Mouse (Mus musculus) liver, embryonic 15.5 days (tissue): Measurements from ENCODE around the gene Kpna7. TPM values are rescaled to one million over a fixed set of nuclear protein-coding genes. Genes with fewer than 3 reads are reported as not detected.
"Not testable (repeated sequence)": the region's sequence is repeated elsewhere in the genome, so short reads cannot be mapped to it uniquely, and the experiment has no call there.

ENCODE experiments used
- ATAC-seq: fragments of 200-750 bp; cut with Nextera tagmentation; 2 replicates; pipeline ENCODE4 v1.8.0; 2017; ENCODE audit warnings: moderate number of reproducible peaks, mild to moderate bottlenecking, moderate library complexity; ENCODE audit not compliant: insufficient read depth
- H3K27ac ChIP-seq: fragments of 300-500 bp; sonication (generic); replicated peaks from 2 replicates; pipeline ENCODE4 v1.5.1; 2015; ENCODE audit warnings: mild to moderate bottlenecking, inconsistent platforms
- H3K27me3 ChIP-seq: fragments of 300-500 bp; sonication (generic); 2 replicates; pipeline ENCODE4 v1.6.1; 2015; ENCODE audit warnings: mild to moderate bottlenecking, inconsistent platforms
- H3K36me3 ChIP-seq: fragments of 300-500 bp; sonication (generic); replicated peaks from 2 replicates; pipeline ENCODE4 v1.6.1; 2015; ENCODE audit warnings: moderate library complexity, mild to moderate bottlenecking, inconsistent platforms
- H3K4me1 ChIP-seq: fragments of 300-500 bp; sonication (generic); replicated peaks from 2 replicates; pipeline ENCODE4 v1.6.1; 2015; ENCODE audit warnings: inconsistent platforms
- H3K4me2 ChIP-seq: fragments of 300-500 bp; sonication (generic); 2 replicates; pipeline ENCODE4 v1.6.1; 2015; ENCODE audit warnings: moderate library complexity, mild to moderate bottlenecking, inconsistent platforms
- H3K4me3 ChIP-seq: fragments of 300-500 bp; sonication (generic); replicated peaks from 2 replicates; pipeline ENCODE4 v1.5.1; 2015; ENCODE audit warnings: mild to moderate bottlenecking, inconsistent platforms
- H3K9ac ChIP-seq: fragments of 300-500 bp; sonication (generic); 2 replicates; pipeline ENCODE4 v1.6.1; 2015; ENCODE audit warnings: moderate library complexity, mild to moderate bottlenecking, inconsistent platforms
- H3K9me3 ChIP-seq: fragments of 300-500 bp; sonication (generic); replicated peaks from 2 replicates; pipeline ENCODE4 v1.6.1; 2016; ENCODE audit warnings: inconsistent platforms
- WGBS: fragments of 180-500 bp; shearing (Covaris S2); methylation state at CpG from one replicate; pipeline ENCODE4 v1.1.7; 2015; ENCODE audit warnings: mixed read lengths; ENCODE audit not compliant: insufficient replicate concordance; 5-methylcytosine and 5-hydroxymethylcytosine counted together
- polyA plus RNA-seq: library from polyadenylated mRNA; unstranded; fragments of >200 nt; fragmentation: Nextera tagmentation; extraction: Ambion mirVana; gene quantifications from 2 replicates; pipeline ENCODE4 v1.2.1, GENCODE M21; 2015

The Kpna7 gene
- polyA plus RNA-seq, 1 experiment from 2014 or later = 0.10 TPM

GRCm38 (mm10) chr5:145075081-145075480 is 8.7 kb downstream of the Kpna7 start:
- WGBS = 46% methylated on average over 3 of the region's 3 CpGs
- ATAC-seq = no peak
- H3K4me3 ChIP-seq = no peak overlapping the region
- no peaks in the 10 kb centered on the region for H3K36me3 ChIP-seq
- no peaks in the 10 kb centered on the region for H3K27me3 ChIP-seq
- H3K4me1 ChIP-seq = no peaks in the 10 kb centered on the region
- no peak overlapping the region for H3K4me2 ChIP-seq
- H3K9me3 ChIP-seq = no peaks in the 10 kb centered on the region
- no peak overlapping the region for H3K9ac ChIP-seq
- no peak overlapping the region for H3K27ac ChIP-seq

- H3K9me3 ChIP-seq = no peaks in the 10 kb centered on the region
- no peak for ATAC-seq
- WGBS = 40% methylated on average over 6 of the region's 6 CpGs
These were observed 12.5 kb downstream of the Kpna7 start for GRCm38 (mm10) chr5:145071342-145071741.

GRCm38 (mm10) chr5:145069707-145070106 is 14.1 kb downstream of the Kpna7 start:
- H3K4me2 ChIP-seq = no peak overlapping the region
- H3K36me3 ChIP-seq = no peaks in the 10 kb centered on the region
- H3K9me3 ChIP-seq = no peaks in the 10 kb centered on the region
- H3K4me3 ChIP-seq = no peak overlapping the region
- no peak overlapping the region for H3K27ac ChIP-seq
- no peaks in the 10 kb centered on the region for H3K4me1 ChIP-seq
- H3K9ac ChIP-seq = no peak overlapping the region
- ATAC-seq = no peak
- 0 out of 2 replicates have a peak, but pooled peaks cover 4% of the 10 kb centered on the region for H3K27me3 ChIP-seq
- under 1% methylated on average over 5 of the region's 5 CpGs for WGBS

More at GRCm38 (mm10) chr5:145071342-145071741, 12.5 kb downstream of the Kpna7 start:
- Histone ChIP-seq H3K4me3 (no peak overlapping the region), H3K27ac (no peak overlapping the region), H3K4me2 (no peak overlapping the region), H3K9ac (no peak overlapping the region), H3K27me3 (0 out of 2 replicates have a peak, but pooled peaks cover 4% of the 10 kb centered on the region), H3K4me1 (no peaks in the 10 kb centered on the region), H3K36me3 (no peaks in the 10 kb centered on the region)

- H3K27ac ChIP-seq = no peak overlapping the region
- ATAC-seq = no peak
- no peak overlapping the region for H3K4me3 ChIP-seq
- H3K36me3 ChIP-seq = no peaks in the 10 kb centered on the region
- H3K4me1 ChIP-seq = no peaks in the 10 kb centered on the region
- 0 out of 2 replicates have a peak, but pooled peaks cover 4% of the 10 kb centered on the region for H3K27me3 ChIP-seq
- WGBS = 40% methylated on average over 3 of the region's 3 CpGs
- H3K4me2 ChIP-seq = no peak overlapping the region
- H3K9ac ChIP-seq = no peak overlapping the region
- H3K9me3 ChIP-seq = no peaks in the 10 kb centered on the region
These were observed 15.0 kb downstream of the Kpna7 start for GRCm38 (mm10) chr5:145068863-145069262.

- H3K9me3 ChIP-seq = no peaks in the 10 kb centered on the region
- H3K27me3 ChIP-seq = 0 out of 2 replicates have a peak, but pooled peaks cover 4% of the 10 kb centered on the region
- no peak overlapping the region for H3K4me3 ChIP-seq
- 88% methylated on average over 1 of the region's 1 CpGs for WGBS
- no peaks in the 10 kb centered on the region for H3K4me1 ChIP-seq
- H3K9ac ChIP-seq = no peak overlapping the region
- no peak overlapping the region for H3K27ac ChIP-seq
- H3K36me3 ChIP-seq = no peaks in the 10 kb centered on the region
- ATAC-seq = no peak
- H3K4me2 ChIP-seq = no peak overlapping the region
These were observed 19.0 kb downstream of the Kpna7 start for GRCm38 (mm10) chr5:145064765-145065340.

GRCm38 (mm10) chr5:145059524-145059923 is 24.3 kb downstream of the Kpna7 start:
- no peaks in the 10 kb centered on the region for H3K36me3 ChIP-seq
- no peak for ATAC-seq
- H3K4me2 ChIP-seq = no peak overlapping the region

GRCm38 (mm10) chr5:145058722-145059121 is 25.1 kb downstream of the Kpna7 start:
- Histone ChIP-seq H3K27me3 (no peaks in the 10 kb centered on the region), H3K4me2 (no peak overlapping the region), H3K36me3 (no peaks in the 10 kb centered on the region), H3K27ac (no peak overlapping the region), H3K9me3 (no peaks in the 10 kb centered on the region), H3K9ac (no peak overlapping the region), H3K4me3 (no peak overlapping the region), H3K4me1 (no peaks in the 10 kb centered on the region)
- 69% methylated on average over 7 of the region's 7 CpGs for WGBS
- ATAC-seq = no peak

More at GRCm38 (mm10) chr5:145059524-145059923, 24.3 kb downstream of the Kpna7 start:
- Histone ChIP-seq H3K4me3 (no peak overlapping the region), H3K27ac (no peak overlapping the region), H3K27me3 (no peaks in the 10 kb centered on the region), H3K4me1 (no peaks in the 10 kb centered on the region), H3K9ac (no peak overlapping the region), H3K9me3 (no peaks in the 10 kb centered on the region)
- 58% methylated on average over 2 of the region's 2 CpGs for WGBS

- no peaks in the 10 kb centered on the region for H3K4me1 ChIP-seq
- no peak for ATAC-seq
These were observed 25.9 kb downstream of the Kpna7 start for GRCm38 (mm10) chr5:145057907-145058306.

GRCm38 (mm10) chr5:145054187-145054586 is 29.6 kb downstream of the Kpna7 start:
- not testable (repeated sequence) for H3K36me3 ChIP-seq, ATAC-seq, H3K27me3 ChIP-seq, H3K4me2 ChIP-seq, H3K4me1 ChIP-seq, H3K9me3 ChIP-seq, H3K27ac ChIP-seq, H3K4me3 ChIP-seq, H3K9ac ChIP-seq
- WGBS = 36% methylated on average over 3 of the region's 3 CpGs

More at GRCm38 (mm10) chr5:145057907-145058306, 25.9 kb downstream of the Kpna7 start:
- no peak overlapping the region for H3K9ac ChIP-seq
- H3K4me3 ChIP-seq = no peak overlapping the region
- no peak overlapping the region for H3K27ac ChIP-seq
- no peaks in the 10 kb centered on the region for H3K9me3 ChIP-seq
- H3K27me3 ChIP-seq = no peaks in the 10 kb centered on the region
- no peak overlapping the region for H3K4me2 ChIP-seq
- WGBS = 59% methylated on average over 8 of the region's 8 CpGs
- H3K36me3 ChIP-seq = no peaks in the 10 kb centered on the region

GRCm38 (mm10) chr5:145042690-145043089 is 41.1 kb downstream of the Kpna7 start, which contains the start of gene 1700018F24Rik:
TSS of gene 1700018F24Rik (plus strand) at chr5:145042990.
- H3K9ac ChIP-seq, H3K4me3 ChIP-seq, H3K4me2 ChIP-seq, ATAC-seq, H3K36me3 ChIP-seq, H3K27me3 ChIP-seq, H3K4me1 ChIP-seq, H3K27ac ChIP-seq, H3K9me3 ChIP-seq: not testable (repeated sequence)
- 37% methylated on average over 3 of the region's 3 CpGs for WGBS

GRCm38 (mm10) chr5:145041628-145042027 is 42.2 kb downstream of the Kpna7 start:
- Histone ChIP-seq H3K9ac (no peak overlapping the region), H3K27ac (no peak overlapping the region), H3K4me1 (no peaks in the 10 kb centered on the region), H3K4me3 (no peak overlapping the region), H3K4me2 (no peak overlapping the region), H3K9me3 (no peaks in the 10 kb centered on the region), H3K36me3 (no peaks in the 10 kb centered on the region), H3K27me3 (no peaks in the 10 kb centered on the region)
- ATAC-seq = no peak
- 33% methylated on average over 4 of the region's 4 CpGs for WGBS

GRCm38 (mm10) chr5:145032391-145032790 is 51.4 kb downstream of the Kpna7 start, which contains the start of gene Gm4871:
TSS of gene Gm4871 (minus strand) at chr5:145032754.
- not testable (repeated sequence) for H3K36me3 ChIP-seq, H3K9me3 ChIP-seq, H3K4me3 ChIP-seq, H3K4me1 ChIP-seq, H3K4me2 ChIP-seq, H3K27me3 ChIP-seq, H3K9ac ChIP-seq, ATAC-seq, H3K27ac ChIP-seq
- WGBS = 51% methylated on average over 5 of the region's 5 CpGs
